8 mouse cellular contexts compared by ENCODE assay signal in genomic region chrX:71215113-71215708, GRCm38 (mm10). TPM values are rescaled to one million over a fixed set of nuclear protein-coding genes. Genes with fewer than 3 reads are reported as not detected.
DNase-seq lines count a peak whose midpoint lies in the region; ATAC-seq and TF ChIP-seq lines count a peak whose summit lies in the region.

No protein-coding gene starts in this region.

- no peaks in the 10 kb centered on the region for H3K36me3 ChIP-seq in embryonic facial prominence, embryonic 14.5 days (ENCODE audit: control insufficient read depth, insufficient read depth, low read length)
- H3K36me3 ChIP-seq in hindbrain, embryonic 14.5 days (replicated peaks; ENCODE audit: control insufficient read depth, insufficient read depth), result no peaks in the 10 kb centered on the region
- H3K36me3 ChIP-seq in lung, postnatal 0 days (ENCODE audit: insufficient read depth, low read length), result no peaks in the 10 kb centered on the region

- peak overlapping the region; percentile 55 for H3K27ac ChIP-seq in layer of hippocampus, adult 2 months
- no peak overlapping the region for H3K27ac ChIP-seq in embryonic facial prominence, embryonic 14.5 days (replicated peaks; ENCODE audit: low read depth, low read length)
- no peak overlapping the region for H3K27ac ChIP-seq in hindbrain, embryonic 14.5 days
- peak overlapping the region; percentile 32; the same call in 1 of the 2 replicates for H3K27ac ChIP-seq in lung, postnatal 0 days (ENCODE audit: low read length)

- CTCF ChIA-PET in Patski (lab: Charles Lee), result no interaction called here

- POLR2A ChIA-PET in Patski (lab: Charles Lee), result no interaction called here

- H3K9me3 ChIP-seq in embryonic facial prominence, embryonic 14.5 days (ENCODE audit: control insufficient read depth, low read length), result no peaks in the 10 kb centered on the region
- H3K9me3 ChIP-seq in hindbrain, embryonic 14.5 days (ENCODE audit: control insufficient read depth, low read length), result no peaks in the 10 kb centered on the region
- no peaks in the 10 kb centered on the region for H3K9me3 ChIP-seq in lung, postnatal 0 days (ENCODE audit: low read length)

- WGBS in embryonic facial prominence, embryonic 14.5 days, result 26% methylated on average over 18 of the region's 27 CpGs
- WGBS in hindbrain, embryonic 14.5 days, result 19% methylated on average over 24 of the region's 27 CpGs
- WGBS in lung, postnatal 0 days, result 13% methylated on average over 21 of the region's 27 CpGs

- peaks cover 31% of the 10 kb centered on the region for H3K27me3 ChIP-seq in Patski
- peaks cover 6% of the 10 kb centered on the region for H3K27me3 ChIP-seq in embryonic facial prominence, embryonic 14.5 days (replicated peaks; ENCODE audit: control insufficient read depth, insufficient read depth, low read length)
- no peaks in the 10 kb centered on the region for H3K27me3 ChIP-seq in hindbrain, embryonic 14.5 days (ENCODE audit: control insufficient read depth, insufficient read depth, low read length)
- H3K27me3 ChIP-seq in lung, postnatal 0 days (replicated peaks; ENCODE audit: insufficient read depth, low read length), result no peaks in the 10 kb centered on the region

- no peak for TF ChIP-seq CTCF in layer of hippocampus, adult 2 months (conservative IDR thresholded peaks at IDR 0.05)
- TF ChIP-seq CTCF in Patski (IDR thresholded peaks at IDR 0.05), result no peak
- no peak for TF ChIP-seq CTCF in lung, postnatal 0 days (IDR thresholded peaks at IDR 0.05)

- H3K4me1 ChIP-seq in embryonic facial prominence, embryonic 14.5 days (ENCODE audit: control insufficient read depth, insufficient read depth, low read length), result no peaks in the 10 kb centered on the region
- H3K4me1 ChIP-seq in hindbrain, embryonic 14.5 days (replicated peaks; ENCODE audit: control insufficient read depth, insufficient read depth, low read length), result no peaks in the 10 kb centered on the region
- H3K4me1 ChIP-seq in lung, postnatal 0 days (ENCODE audit: insufficient read depth, low read depth, low read length), result no peaks in the 10 kb centered on the region

- peak overlapping the region; percentile 57 for H3K9ac ChIP-seq in embryonic facial prominence, embryonic 14.5 days (ENCODE audit: low read depth, low read length)
- H3K9ac ChIP-seq in hindbrain, embryonic 14.5 days, result peak overlapping the region; percentile 61
- peak overlapping the region; percentile 32; the same call in 1 of the 2 replicates for H3K9ac ChIP-seq in lung, postnatal 0 days (replicated peaks; ENCODE audit: low read depth)

- peak; percentile 52 for ATAC-seq in Patski
- ATAC-seq in embryonic facial prominence, embryonic 14.5 days (ENCODE audit: low read depth), result peak; percentile 82
- peak; percentile 86 for ATAC-seq in hindbrain, embryonic 14.5 days (ENCODE audit: low FRiP score)
- peak; percentile 58 for ATAC-seq in lung, postnatal 0 days

- peak in 1 of 2 experiments; percentile 8 for DNase-seq in layer of hippocampus, adult 2 months (ENCODE audit: low spot score in 2 of 2)
- DNase-seq in layer of hippocampus, adult 9-10 months (ENCODE audit: low spot score), result no peak
- no peak for DNase-seq in Patski (ENCODE audit: low read depth, low spot score)
- DNase-seq in embryonic facial prominence, embryonic 14.5 days (ENCODE audit: low spot score), result no peak
- no peak for DNase-seq in hindbrain, embryonic 14.5 days (ENCODE audit: low spot score)
- peak; percentile 6 for DNase-seq in lung, postnatal 0 days (ENCODE audit: low spot score)
- peak; percentile 5 for DNase-seq in ovary, postnatal 14 days (ENCODE audit: low spot score)
- DNase-seq in Muller cell, postnatal 12 days (ENCODE audit: inconsistent ontology term), result no peak

- peak overlapping the region; percentile 75 for H3K4me2 ChIP-seq in embryonic facial prominence, embryonic 14.5 days (ENCODE audit: low read depth, low read length)
- peak overlapping the region; percentile 72 for H3K4me2 ChIP-seq in hindbrain, embryonic 14.5 days (replicated peaks)
- peak overlapping the region; percentile 66 for H3K4me2 ChIP-seq in lung, postnatal 0 days (replicated peaks; ENCODE audit: low read depth, low read length)

- in situ Hi-C loops in Patski (cut with MboI; ENCODE audit: low pct_unique_long_range_greater_than_20kb), result no loop called here

- peak overlapping the region; percentile 64 for H3K4me3 ChIP-seq in layer of hippocampus, adult 2 months
- H3K4me3 ChIP-seq in embryonic facial prominence, embryonic 14.5 days (ENCODE audit: low read depth, low read length), result peak overlapping the region; percentile 48
- H3K4me3 ChIP-seq in hindbrain, embryonic 14.5 days (replicated peaks; ENCODE audit: low read length), result peak overlapping the region; percentile 50
- peak overlapping the region; percentile 54 for H3K4me3 ChIP-seq in lung, postnatal 0 days (ENCODE audit: low read depth, low read length)

- no peak for TF ChIP-seq EP300 in lung, postnatal 0 days (IDR thresholded peaks at IDR 0.05)

RNA-seq across cellular contexts. Expression of gene Mtm1, which starts 4.6 kb away (rescaled TPM):
- total RNA-seq in layer of hippocampus, adult 2 months (2021), result 1 to 10 TPM; 7.3 to 8.0 TPM
- polyA plus RNA-seq in Patski (2021), result 14.5 TPM
- polyA plus RNA-seq in embryonic facial prominence, embryonic 14.5 days (2014; fragmentation: Nextera tagmentation; extraction: Ambion mirVana), result 4.2 and 4.8 TPM in 2 replicates
- polyA plus RNA-seq in hindbrain, embryonic 14.5 days (2014; fragmentation: Nextera tagmentation; extraction: Ambion mirVana), result 5.7 and 5.9 TPM in 2 replicates
- 8.4 and 8.8 TPM in 2 replicates for polyA plus RNA-seq in lung, postnatal 0 days (2015; fragmentation: Nextera tagmentation; extraction: Ambion mirVana)

Comparison
In these comparisons a context has a peak if more than half of its experiments do, and no peak if none do; other contexts are left out.
1. DNase-seq: peak in lung, postnatal 0 days (single experiment) and ovary, postnatal 14 days (single experiment); none in layer of hippocampus, adult 9-10 months (single experiment), Patski (single experiment), embryonic facial prominence, embryonic 14.5 days (single experiment), hindbrain, embryonic 14.5 days (single experiment) and Muller cell, postnatal 12 days (single experiment).
2. H3K27ac ChIP-seq: peak in layer of hippocampus, adult 2 months (single experiment) and lung, postnatal 0 days (single experiment); none in embryonic facial prominence, embryonic 14.5 days (single experiment) and hindbrain, embryonic 14.5 days (single experiment).
3. Peak in every context shown above with its lines, with median percentiles within 50 percentile points of each other: H3K4me3 ChIP-seq, ATAC-seq, H3K4me2 ChIP-seq and H3K9ac ChIP-seq.